Mouse (Mus musculus) layer of hippocampus, postnatal 10 days (tissue): Measurements from ENCODE around the gene 3110082I17Rik. TPM values are rescaled to one million over a fixed set of nuclear protein-coding genes. Genes with fewer than 3 reads are reported as not detected.
A peak's percentile ranks its signal among the peaks of the same experiment; 100 is the strongest.

ENCODE experiments used
- DNase-seq, 2 experiments: peaks; one replicate each; pipeline ENCODE4 v3.0.0; 2021; ENCODE audit warnings: low spot score in 2 of 2
- total RNA-seq, 2 experiments: library from RNA; stranded (reverse); gene quantifications; 2 replicates each; pipeline ENCODE4 v1.2.3; 2021

Gene 3110082I17Rik
- total RNA-seq, 2 experiments from 2014 or later: 19.3 to 21.0 TPM

- DNase-seq: peak in 1 of 2 experiments; percentile 70
These were observed 37.1 kb downstream of the 3110082I17Rik start, which contains the start of gene Gper1 for GRCm38 (mm10) chr5:139423026-139423865. Gene Gper1, plus strand, starts transcription at chr5:139423151.

DNA sequence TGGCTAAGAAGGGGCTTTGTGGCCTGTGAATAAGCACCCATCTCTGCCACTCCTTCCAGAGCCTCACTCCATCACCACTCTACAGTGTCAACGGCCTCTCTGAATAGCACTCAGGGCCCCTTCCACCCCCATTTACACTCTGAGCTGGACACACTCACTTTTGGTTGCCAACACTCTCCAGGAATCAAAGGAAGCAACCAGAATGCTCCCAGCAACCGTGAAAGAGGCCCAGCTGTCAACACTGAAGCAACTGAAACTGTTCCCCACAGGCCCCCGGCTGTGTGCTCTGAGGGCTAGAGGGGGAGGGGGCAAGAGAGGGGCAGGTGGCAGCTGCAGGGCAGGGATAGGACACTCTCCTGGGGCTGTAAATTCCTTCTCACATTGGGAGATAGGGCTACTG is 41.7 kb downstream of the 3110082I17Rik start:
- DNase-seq: no peak

DNA sequence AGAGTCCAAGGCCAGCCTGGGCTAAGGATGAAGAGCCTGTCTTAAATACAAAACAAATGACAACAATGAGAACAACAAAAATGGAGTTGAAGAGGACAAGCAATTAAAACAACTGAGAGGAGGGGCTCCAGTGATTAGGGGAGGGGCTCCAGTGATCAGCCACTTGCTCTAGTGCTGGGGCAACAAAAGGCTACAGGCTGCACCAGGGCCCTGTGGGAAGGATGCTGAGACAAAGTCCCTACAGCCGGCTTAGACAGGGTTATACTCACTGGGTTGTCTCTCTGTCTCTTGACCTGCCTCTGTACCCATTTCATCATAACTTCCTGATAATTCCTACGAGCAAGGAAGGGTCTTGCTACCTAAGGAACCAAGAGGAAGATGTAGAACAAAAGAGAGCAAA is 42.2 kb downstream of the 3110082I17Rik start:
- no peak for DNase-seq

DNA sequence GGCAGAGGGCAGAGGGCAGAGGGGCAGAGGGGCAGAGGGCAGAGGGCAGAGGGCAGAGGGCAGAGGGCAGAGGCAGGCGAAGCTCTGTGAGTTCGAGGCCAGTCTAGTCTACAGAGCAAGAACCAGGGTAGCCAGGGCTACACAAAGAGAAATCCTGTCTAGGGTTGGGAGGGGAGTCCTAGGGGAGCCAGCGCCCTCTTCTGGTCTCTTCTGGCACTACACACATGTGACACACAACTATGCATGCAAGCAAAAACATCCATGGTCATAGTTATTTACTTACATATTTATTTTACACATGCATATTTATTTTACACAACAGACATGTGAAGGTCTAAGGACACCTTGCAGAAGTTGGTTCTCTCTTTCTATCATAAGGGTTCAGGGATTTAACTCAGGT is 42.8 kb downstream of the 3110082I17Rik start:
- no peak for DNase-seq

DNA sequence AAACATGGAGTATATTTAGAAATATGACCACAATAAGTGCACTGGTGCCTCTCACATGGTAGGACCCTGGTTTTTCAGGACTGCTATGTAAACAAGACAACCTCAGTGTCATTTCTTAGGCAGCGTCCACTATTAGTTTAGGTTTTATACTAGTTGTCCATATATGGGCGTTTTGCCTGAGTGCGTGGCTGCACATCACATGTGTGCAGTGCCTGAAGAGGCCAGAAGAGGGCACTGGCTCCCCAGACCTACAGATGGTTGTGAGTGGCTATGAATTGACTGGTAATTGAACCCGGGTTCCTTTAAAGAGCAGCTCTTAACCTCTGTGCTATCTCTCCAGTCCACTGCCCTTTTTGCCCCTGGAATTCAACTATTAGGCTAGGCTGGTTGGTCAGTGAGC is 43.4 kb downstream of the 3110082I17Rik start:
- DNase-seq: peak in 1 of 2 experiments; percentile 60

DNA sequence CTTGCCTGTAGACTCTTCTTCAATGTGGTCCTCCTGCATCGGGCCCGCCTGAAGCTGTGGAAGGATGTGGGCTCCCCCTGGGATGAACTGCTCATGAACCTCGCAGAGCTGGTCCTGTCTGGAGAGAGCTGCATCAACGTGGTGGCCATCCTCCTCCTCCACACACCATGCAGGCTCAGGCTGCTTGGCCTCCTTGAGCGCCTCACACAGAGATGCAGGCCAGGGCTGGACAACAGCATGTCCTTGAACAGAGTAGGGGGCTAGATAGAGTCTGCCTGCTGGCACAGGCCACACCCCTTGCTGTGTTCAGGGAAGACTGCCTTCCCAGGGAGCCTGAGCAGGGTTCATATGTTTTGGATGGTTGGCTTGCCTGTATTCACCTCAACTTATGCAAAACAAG is 45.3 kb downstream of the 3110082I17Rik start:
- DNase-seq: no peak

- no peak for DNase-seq
These were observed 46.8 kb downstream of the 3110082I17Rik start for GRCm38 (mm10) chr5:139413545-139413944.

- DNase-seq: no peak
These were observed 48.5 kb downstream of the 3110082I17Rik start for GRCm38 (mm10) chr5:139411665-139412314.

- DNase-seq: no peak
These were observed 49.2 kb downstream of the 3110082I17Rik start for GRCm38 (mm10) chr5:139411117-139411516.

DNA sequence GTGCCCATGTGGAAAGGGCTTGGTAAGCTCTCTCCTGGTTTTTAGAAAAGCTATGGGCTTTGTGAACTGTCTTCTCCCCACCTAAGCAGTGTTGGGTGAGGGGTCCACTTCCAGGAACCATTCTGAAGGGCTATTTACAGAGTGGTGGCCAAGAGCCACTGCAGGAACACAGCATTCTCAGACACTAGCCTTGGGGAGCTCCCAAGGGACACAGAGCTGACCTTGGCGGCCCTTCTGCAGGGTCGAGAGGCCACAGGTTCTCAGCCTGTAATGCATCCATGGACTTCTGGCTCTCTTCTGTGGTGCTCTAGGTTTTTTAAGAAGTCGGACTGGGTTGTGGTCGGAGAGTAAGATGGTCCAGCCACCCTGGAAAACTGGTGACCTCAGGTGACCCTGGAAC is 50.3 kb downstream of the 3110082I17Rik start:
- DNase-seq: no peak

DNA sequence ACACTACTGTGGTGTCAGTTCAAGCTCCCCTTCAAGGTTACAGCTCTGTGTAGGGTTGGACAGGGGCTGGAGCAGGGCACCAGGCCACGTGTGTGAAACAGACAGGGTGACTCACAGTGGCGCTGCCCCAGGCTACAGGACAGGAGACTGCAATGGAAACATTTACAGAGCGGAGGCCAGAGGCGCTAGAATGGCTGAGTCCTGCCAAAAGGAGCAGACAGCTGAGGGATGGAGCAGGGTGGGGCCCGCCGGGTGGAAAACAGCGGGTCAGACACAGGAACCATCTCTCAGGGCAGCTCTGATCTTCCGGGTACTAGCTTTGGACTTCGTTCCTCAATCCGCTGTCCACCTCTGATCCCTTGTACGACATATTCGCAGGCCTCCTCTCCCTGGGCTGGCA is 50.9 kb downstream of the 3110082I17Rik start:
- no peak for DNase-seq

- no peak for DNase-seq
These were observed 51.8 kb downstream of the 3110082I17Rik start for GRCm38 (mm10) chr5:139408511-139408910.

DNA sequence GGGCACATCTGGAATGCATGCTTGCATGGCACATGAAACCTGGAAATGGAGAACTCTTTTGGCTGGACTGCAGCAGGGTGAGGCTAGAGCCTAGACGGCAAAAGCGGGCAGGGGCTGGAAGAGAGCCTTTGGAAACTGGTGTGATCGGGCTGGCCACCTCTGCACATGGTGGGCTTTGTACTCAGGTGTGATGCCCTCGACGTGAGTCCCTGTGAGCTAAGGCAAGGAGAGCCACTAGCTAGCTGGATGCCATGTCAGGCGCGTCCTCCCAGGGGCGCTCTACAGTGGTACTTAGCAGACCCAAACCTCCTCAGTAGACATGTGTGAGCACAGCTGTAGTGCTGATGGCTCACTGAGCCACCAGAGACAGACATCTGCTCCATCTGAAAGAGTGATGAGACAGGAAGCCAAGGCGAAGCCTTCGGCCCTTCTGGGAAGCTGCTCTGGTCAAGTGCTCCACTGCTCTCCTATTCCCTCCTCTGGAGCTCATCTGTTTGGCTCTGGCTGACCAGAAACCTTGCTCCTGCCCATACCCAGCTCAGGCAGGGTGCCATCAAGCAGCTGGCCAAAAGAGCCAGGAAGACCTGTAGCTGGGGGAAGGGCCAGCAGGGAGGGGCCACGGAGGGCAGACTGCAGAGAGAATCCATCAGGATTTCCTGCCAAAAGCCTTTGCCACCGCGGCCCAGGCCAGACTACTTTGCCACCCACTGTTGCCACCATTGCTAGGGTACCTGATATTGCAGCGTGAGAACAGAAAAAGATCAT is 53.0 kb downstream of the 3110082I17Rik start:
- no peak for DNase-seq

GRCm38 (mm10) chr5:139405953-139406352 is 54.4 kb downstream of the 3110082I17Rik start:
- no peak for DNase-seq

- no peak for DNase-seq
These were observed 54.8 kb downstream of the 3110082I17Rik start for GRCm38 (mm10) chr5:139405478-139405877.

GRCm38 (mm10) chr5:139404801-139405401 is 55.4 kb downstream of the 3110082I17Rik start, which contains the start of gene C130050O18Rik:
Gene C130050O18Rik, plus strand, starts transcription at chr5:139405280.
- no peak for DNase-seq

- DNase-seq: no peak
These were observed 56.6 kb downstream of the 3110082I17Rik start for GRCm38 (mm10) chr5:139403692-139404260.

GRCm38 (mm10) chr5:139402106-139402505 is 58.2 kb downstream of the 3110082I17Rik start:
- DNase-seq: no peak

- no peak for DNase-seq
These were observed 60.3 kb downstream of the 3110082I17Rik start for GRCm38 (mm10) chr5:139399991-139400390.

DNA sequence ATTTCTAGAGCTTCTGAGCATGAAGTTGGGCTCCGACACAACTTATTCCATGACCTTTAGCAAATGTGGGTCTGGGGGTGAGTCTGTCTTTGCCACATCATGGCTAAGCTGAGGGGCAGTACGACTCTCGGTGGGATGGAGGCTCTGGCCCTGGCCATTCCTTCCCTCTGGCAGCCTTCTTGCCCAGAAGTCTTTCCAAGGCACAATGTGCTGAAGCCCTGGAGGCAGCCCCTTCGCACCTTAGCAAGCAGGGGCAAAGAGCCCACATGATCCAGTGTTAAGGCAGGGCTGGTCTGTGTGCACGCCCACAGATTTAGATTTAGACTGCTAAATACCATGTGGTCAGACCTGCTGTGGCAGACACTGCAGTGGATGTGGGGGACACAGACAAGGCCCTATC is 61.5 kb downstream of the 3110082I17Rik start:
- DNase-seq: no peak
